Mouse (Mus musculus) CH12.LX (cell line): Measurements from ENCODE around the gene Tcam1.

Experiments used
- CTCF ChIP-seq, 2 experiments: IDR thresholded peaks in 1 of 2; conservative IDR thresholded peaks in 1 of 2; 2 replicates each; pipeline ENCODE4 v1.5.1; 2011 to 2012; ENCODE audit warnings: low read depth in 2 of 2, low read length in 2 of 2, improper control_type of control experiment in 1 of 2, inconsistent platforms in 1 of 2, mild to moderate bottlenecking in 1 of 2, moderate library complexity in 1 of 2
- MAFK ChIP-seq: IDR thresholded peaks from 2 replicates; pipeline ENCODE4 v1.6.1; 2011; ENCODE audit warnings: low read length, improper control_type of control experiment; ENCODE audit not compliant: insufficient replicate concordance
- MXI1 ChIP-seq: IDR thresholded peaks from 2 replicates; pipeline ENCODE4 v1.6.1; 2011; ENCODE audit warnings: mild to moderate bottlenecking, low read depth, low read length, improper control_type of control experiment
- POLR2A ChIP-seq: IDR thresholded peaks from 2 replicates; pipeline ENCODE4 v1.6.1; 2011; ENCODE audit warnings: low read depth, mild to moderate bottlenecking, improper control_type of control experiment, low read length
- SMC3 ChIP-seq: IDR thresholded peaks from 2 replicates; pipeline ENCODE4 v1.6.1; 2011; ENCODE audit warnings: low read depth, low read length, improper control_type of control experiment
- ZMIZ1 ChIP-seq: IDR thresholded peaks from 2 replicates; pipeline ENCODE4 v1.6.1; 2012; ENCODE audit warnings: low read depth, mild to moderate bottlenecking, inconsistent platforms, low read length, improper control_type of control experiment

DNA sequence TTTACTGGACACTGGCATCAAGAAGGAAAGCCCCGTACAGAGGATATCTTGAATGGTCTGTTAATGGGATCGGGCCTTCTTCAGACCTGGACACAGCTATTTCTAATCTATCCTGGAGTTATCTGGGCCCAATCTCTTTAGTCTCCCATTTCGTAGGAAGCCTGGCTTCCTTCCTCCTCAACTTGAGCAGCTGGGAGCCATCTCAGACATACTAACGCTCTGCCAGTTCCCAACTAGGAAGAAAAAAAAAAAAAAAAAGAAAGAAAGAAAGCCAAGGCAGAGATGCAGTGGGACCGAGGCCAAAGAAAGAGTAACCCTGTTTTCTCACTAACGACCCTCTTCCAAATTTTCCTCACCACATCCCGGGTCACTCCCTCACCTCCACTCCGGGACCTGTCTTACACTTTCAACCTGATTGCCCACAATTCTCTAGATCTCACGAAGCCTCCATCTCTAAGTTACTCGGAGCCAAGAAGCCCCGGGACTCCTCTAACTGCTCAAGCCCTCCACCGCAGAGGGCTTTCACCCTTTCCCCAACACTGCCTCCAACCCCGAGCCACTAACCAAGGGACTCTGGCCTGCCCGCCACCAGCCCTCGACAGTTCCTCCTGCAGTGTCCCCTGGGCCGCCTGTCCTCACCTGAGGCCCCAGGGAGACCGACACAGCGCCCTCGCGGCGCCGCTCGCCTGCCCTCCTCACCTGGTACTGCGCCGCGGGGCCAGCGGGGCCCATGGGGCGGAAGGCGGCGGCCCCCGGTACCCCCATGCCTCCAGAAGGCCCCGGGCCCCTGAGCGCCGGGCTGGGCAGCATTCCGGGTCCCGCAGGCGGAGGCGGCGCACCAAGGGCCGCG, 4.5 kb upstream of the Tcam1 start:
- TF ChIP-seq ZMIZ1: no peak; the same call in 1 of the 2 replicates
- TF ChIP-seq CTCF (conservative IDR thresholded peaks at IDR 0.05 in 1 of 2, IDR thresholded peaks at IDR 0.05 in 1 of 2; ENCODE audit: low read depth in 2 of 2, low read length in 2 of 2): no peak
- no peak for TF ChIP-seq POLR2A
- TF ChIP-seq MXI1: no peak; the same call in 1 of the 2 replicates
- no peak for TF ChIP-seq SMC3
- no peak for TF ChIP-seq MAFK
